Mouse (Mus musculus): ENCODE data around the gene Msto1. TPM values are rescaled to one million over a fixed set of nuclear protein-coding genes. Genes with fewer than 3 reads are reported as not detected.

Gene Msto1
- polyA plus RNA-seq (2012), result 28.9 and 31.6 TPM in 2 replicates

DNA sequence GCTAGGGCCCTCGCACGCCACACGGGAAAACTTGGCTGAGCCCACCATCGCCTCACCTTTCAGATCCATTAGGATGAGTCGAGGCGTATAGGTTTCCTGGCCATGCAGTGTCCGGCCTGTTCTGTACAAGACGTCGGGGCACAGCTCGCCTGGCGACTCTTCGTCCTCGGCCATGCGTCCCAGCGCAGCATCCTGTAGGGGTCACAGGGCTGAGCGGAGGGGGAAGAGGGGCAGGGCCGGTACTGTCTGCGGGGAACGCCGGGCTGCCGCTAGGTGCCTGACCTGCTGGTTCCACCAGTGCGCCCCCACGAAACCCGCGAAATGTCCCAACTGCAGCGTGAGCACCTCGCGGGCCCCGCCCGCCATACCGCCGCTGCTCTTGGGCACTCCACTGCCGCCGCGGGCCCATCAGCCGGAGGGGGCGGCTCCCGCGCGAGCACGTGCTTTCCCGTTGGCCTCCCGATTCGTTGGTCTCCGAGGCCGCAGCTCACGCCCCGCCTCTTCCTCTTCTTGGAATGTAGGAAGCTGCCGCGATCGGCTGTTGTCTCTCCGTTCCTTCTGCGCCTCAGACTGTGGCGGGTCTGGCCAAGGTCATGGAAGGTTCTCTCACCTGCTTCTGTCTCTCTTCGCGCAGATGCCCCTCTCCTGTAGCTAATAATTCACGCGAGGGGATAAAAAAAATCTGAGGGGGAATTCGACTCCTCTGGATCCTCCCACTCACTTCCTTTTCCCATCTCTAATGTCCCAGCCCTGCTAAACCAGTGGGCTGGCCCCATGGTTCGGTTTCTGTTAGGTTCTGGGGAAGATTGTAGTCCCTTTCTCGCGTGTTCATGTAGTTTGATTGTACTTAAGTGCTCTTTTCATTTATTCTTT is at the start of gene Msto1:
Msto1 (minus strand) TSS at position 489 of the 873 bp plus-strand sequence.

DNA sequence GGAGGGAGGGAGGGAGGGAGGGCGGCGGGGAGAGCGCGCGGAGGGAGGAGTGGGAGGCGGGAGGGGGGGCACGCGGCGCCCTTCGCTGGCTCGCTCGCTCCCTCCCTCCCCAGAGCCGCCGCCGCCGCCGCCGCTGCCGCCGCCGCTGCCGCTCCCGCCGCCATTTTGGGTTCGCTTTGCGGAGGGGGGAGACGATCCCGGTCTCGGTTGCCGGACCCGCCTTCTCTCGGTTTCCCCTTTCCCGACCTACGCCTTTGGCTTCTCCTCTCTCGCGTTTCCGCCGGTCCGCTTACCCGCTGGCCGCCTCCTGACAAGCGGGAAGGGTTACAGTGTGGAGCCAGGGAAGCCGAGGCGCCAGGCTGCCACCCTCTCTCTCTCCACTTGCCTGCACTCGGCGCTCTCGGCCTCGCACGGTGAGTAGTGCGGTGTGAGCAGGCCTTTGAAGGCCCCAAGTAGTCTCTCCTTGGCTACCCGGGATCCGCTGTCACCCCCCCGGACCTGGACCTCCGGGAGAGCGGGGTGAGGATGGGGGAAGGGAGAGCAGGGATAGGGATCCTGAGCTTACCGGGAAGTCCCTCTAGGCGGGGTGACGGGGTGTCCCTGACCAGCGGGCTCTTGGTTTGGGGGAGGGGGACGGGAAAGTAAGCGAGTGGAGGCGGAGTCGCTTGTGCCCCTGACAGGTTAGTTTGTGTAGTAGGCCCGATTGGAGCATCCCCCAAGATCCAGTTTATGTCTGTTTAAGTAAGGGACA is 37.0 kb upstream of the Msto1 start, which contains the start of the genes Ash1l and Dap3:
Ash1l (plus strand) TSS at position 47 of the 751 bp plus-strand sequence.
Dap3 (minus strand) TSS at position 606 of the 751 bp plus-strand sequence.

Other genes starting within 250 kb of the Msto1 start
- 14.9 and 17.2 TPM in 2 replicates for gene Khdc4, start 228.2 kb downstream of the Msto1 start, polyA plus RNA-seq (2012)
- 13.4 and 15.4 TPM in 2 replicates for gene Rit1, start 197.2 kb downstream of the Msto1 start, polyA plus RNA-seq (2012)
- gene Syt11, start 138.8 kb downstream of the Msto1 start, polyA plus RNA-seq (2012), result 0.49 and 0.78 TPM in 2 replicates
- gene Gon4l, start 78.8 kb downstream of the Msto1 start, polyA plus RNA-seq (2012), result 11.9 and 18.4 TPM in 2 replicates
- gene Ash1l, start 36.6 kb upstream of the Msto1 start, polyA plus RNA-seq (2012), result 2.6 and 4.8 TPM in 2 replicates
- 102 and 118 TPM in 2 replicates for gene Dap3, start 37.2 kb upstream of the Msto1 start, polyA plus RNA-seq (2012)
- gene Rusc1, start 179.3 kb upstream of the Msto1 start, polyA plus RNA-seq (2012), result 33.6 and 37.2 TPM in 2 replicates
- gene Gm43738, start 187.1 kb upstream of the Msto1 start, polyA plus RNA-seq (2012), result 1.0 and 1.1 TPM in 2 replicates
- 5.8 and 10.1 TPM in 2 replicates for gene Fdps, start 188.0 kb upstream of the Msto1 start, polyA plus RNA-seq (2012)
- gene Pklr, start 222.1 kb upstream of the Msto1 start, polyA plus RNA-seq (2012), result 27.8 and 36.5 TPM in 2 replicates
- 1.8 and 2.5 TPM in 2 replicates for gene Hcn3, start 246.2 kb upstream of the Msto1 start, polyA plus RNA-seq (2012)

All from megakaryocyte-erythroid progenitor cell, adult 5 weeks (primary cell).